Mouse (Mus musculus): Measurements from ENCODE around the gene Kat8. TPM values are rescaled to one million over a fixed set of nuclear protein-coding genes. Genes with fewer than 3 reads are reported as not detected.
"Not testable (repeated sequence)": the region's sequence is repeated elsewhere in the genome, so short reads cannot be mapped to it uniquely, and the experiment has no call there.

The Kat8 gene
- polyA plus RNA-seq, 1 experiment: 47.1 TPM

- H3K9me3 ChIP-seq (replicated peaks; ENCODE audit: control insufficient read depth, insufficient read depth, low read length, poor library complexity, severe bottlenecking): no peaks in the 10 kb centered on the region
- peaks cover 6% of the 10 kb centered on the region for H3K4me1 ChIP-seq (ENCODE audit: control insufficient read depth, insufficient read depth, low read length)
- H3K27me3 ChIP-seq (ENCODE audit: control insufficient read depth, insufficient read depth, low read length, poor library complexity, severe bottlenecking): no peaks in the 10 kb centered on the region
- TF ChIP-seq CTCF (IDR thresholded peaks at IDR 0.05; ENCODE audit: low read depth, low read length) (peak; percentile 90), EP300 (IDR thresholded peaks at IDR 0.05; ENCODE audit: insufficient read depth, low read depth, low read length) (0 out of 2 replicates have a peak, but pooled peaks have one; percentile 62), POLR2A (IDR thresholded peaks at IDR 0.05; ENCODE audit: insufficient read depth, low read length) (peak; percentile 92)
- peak overlapping the region; percentile 81 for H3K4me3 ChIP-seq (ENCODE audit: low read depth, low read length)
- H3K9ac ChIP-seq (ENCODE audit: low read depth, poor library complexity, severe bottlenecking): peak overlapping the region; percentile 85
- H3K36me3 ChIP-seq (ENCODE audit: control insufficient read depth, insufficient read depth, low read length, poor library complexity, severe bottlenecking): no peaks in the 10 kb centered on the region
- 0 out of 2 replicates have a peak overlapping the region, but pooled peaks have one; percentile 2 for H3K27ac ChIP-seq (ENCODE audit: insufficient read depth, low read length)
These were observed 22.9 kb downstream of the Kat8 start for GRCm38 (mm10) chr7:127935028-127935722.

GRCm38 (mm10) chr7:127935748-127936159 lies 23.4 kb downstream of the Kat8 start:
- TF ChIP-seq POLR2A (IDR thresholded peaks at IDR 0.05; ENCODE audit: insufficient read depth, low read length) (no peak), EP300 (IDR thresholded peaks at IDR 0.05; ENCODE audit: insufficient read depth, low read depth, low read length) (no peak), CTCF (IDR thresholded peaks at IDR 0.05; ENCODE audit: low read depth, low read length) (no peak)
- Histone ChIP-seq H3K27me3 (ENCODE audit: control insufficient read depth, insufficient read depth, low read length, poor library complexity, severe bottlenecking) (no peaks in the 10 kb centered on the region), H3K9me3 (replicated peaks; ENCODE audit: control insufficient read depth, insufficient read depth, low read length, poor library complexity, severe bottlenecking) (no peaks in the 10 kb centered on the region), H3K4me1 (ENCODE audit: control insufficient read depth, insufficient read depth, low read length) (peaks cover 2% of the 10 kb centered on the region), H3K4me3 (ENCODE audit: low read depth, low read length) (peak overlapping the region; percentile 81), H3K9ac (ENCODE audit: low read depth, poor library complexity, severe bottlenecking) (peak overlapping the region; percentile 85), H3K36me3 (ENCODE audit: control insufficient read depth, insufficient read depth, low read length, poor library complexity, severe bottlenecking) (no peaks in the 10 kb centered on the region), H3K27ac (ENCODE audit: insufficient read depth, low read length) (no peak overlapping the region)

GRCm38 (mm10) chr7:127936216-127936884 lies 24.0 kb downstream of the Kat8 start:
- Histone ChIP-seq H3K4me3 (ENCODE audit: low read depth, low read length) (peak overlapping the region; percentile 81), H3K9me3 (replicated peaks; ENCODE audit: control insufficient read depth, insufficient read depth, low read length, poor library complexity, severe bottlenecking) (no peaks in the 10 kb centered on the region), H3K4me1 (ENCODE audit: control insufficient read depth, insufficient read depth, low read length) (peaks cover 2% of the 10 kb centered on the region), H3K9ac (ENCODE audit: low read depth, poor library complexity, severe bottlenecking) (peak overlapping the region; percentile 85), H3K27ac (ENCODE audit: insufficient read depth, low read length) (no peak overlapping the region), H3K27me3 (ENCODE audit: control insufficient read depth, insufficient read depth, low read length, poor library complexity, severe bottlenecking) (no peaks in the 10 kb centered on the region), H3K36me3 (ENCODE audit: control insufficient read depth, insufficient read depth, low read length, poor library complexity, severe bottlenecking) (no peaks in the 10 kb centered on the region)
- no peak for TF ChIP-seq POLR2A (IDR thresholded peaks at IDR 0.05; ENCODE audit: insufficient read depth, low read length)
- no peak for TF ChIP-seq CTCF (IDR thresholded peaks at IDR 0.05; ENCODE audit: low read depth, low read length)
- no peak for TF ChIP-seq EP300 (IDR thresholded peaks at IDR 0.05; ENCODE audit: insufficient read depth, low read depth, low read length)

GRCm38 (mm10) chr7:127942097-127942496 lies 29.8 kb downstream of the Kat8 start:
- not testable (repeated sequence) for H3K4me3 ChIP-seq (ENCODE audit: low read depth, low read length); H3K27ac ChIP-seq (ENCODE audit: insufficient read depth, low read length); H3K9ac ChIP-seq (ENCODE audit: low read depth, poor library complexity, severe bottlenecking); H3K4me1 ChIP-seq (ENCODE audit: control insufficient read depth, insufficient read depth, low read length); H3K27me3 ChIP-seq (ENCODE audit: control insufficient read depth, insufficient read depth, low read length, poor library complexity, severe bottlenecking); H3K36me3 ChIP-seq (ENCODE audit: control insufficient read depth, insufficient read depth, low read length, poor library complexity, severe bottlenecking); H3K9me3 ChIP-seq (replicated peaks; ENCODE audit: control insufficient read depth, insufficient read depth, low read length, poor library complexity, severe bottlenecking)

- TF ChIP-seq EP300 (IDR thresholded peaks at IDR 0.05; ENCODE audit: insufficient read depth, low read depth, low read length): no peak
- no peak for TF ChIP-seq CTCF (IDR thresholded peaks at IDR 0.05; ENCODE audit: low read depth, low read length)
- TF ChIP-seq POLR2A (IDR thresholded peaks at IDR 0.05; ENCODE audit: insufficient read depth, low read length): no peak
- peak overlapping the region; percentile 35 for H3K4me3 ChIP-seq (ENCODE audit: low read depth, low read length)
These were observed 32.3 kb downstream of the Kat8 start for GRCm38 (mm10) chr7:127944614-127945013.

GRCm38 (mm10) chr7:127946470-127947023 lies 34.2 kb downstream of the Kat8 start, which contains the start of gene Prss36:
Prss36 (minus strand) TSS chr7:127946725.
- TF ChIP-seq CTCF (IDR thresholded peaks at IDR 0.05; ENCODE audit: low read depth, low read length) (no peak), POLR2A (IDR thresholded peaks at IDR 0.05; ENCODE audit: insufficient read depth, low read length) (no peak), EP300 (IDR thresholded peaks at IDR 0.05; ENCODE audit: insufficient read depth, low read depth, low read length) (no peak)
- Histone ChIP-seq H3K27ac (ENCODE audit: insufficient read depth, low read length) (no peak within 1 kb of the TSS), H3K36me3 (ENCODE audit: control insufficient read depth, insufficient read depth, low read length, poor library complexity, severe bottlenecking) (no peaks in the 10 kb centered on the region), H3K9me3 (replicated peaks; ENCODE audit: control insufficient read depth, insufficient read depth, low read length, poor library complexity, severe bottlenecking) (no peaks in the 10 kb centered on the region), H3K27me3 (ENCODE audit: control insufficient read depth, insufficient read depth, low read length, poor library complexity, severe bottlenecking) (no peaks in the 10 kb centered on the region), H3K4me3 (ENCODE audit: low read depth, low read length) (no peak within 1 kb of the TSS), H3K4me1 (ENCODE audit: control insufficient read depth, insufficient read depth, low read length) (peaks cover 6% of the 10 kb centered on the region), H3K9ac (ENCODE audit: low read depth, poor library complexity, severe bottlenecking) (no peak within 1 kb of the TSS)

More at GRCm38 (mm10) chr7:127944614-127945013, 32.3 kb downstream of the Kat8 start:
- Histone ChIP-seq H3K9me3 (replicated peaks; ENCODE audit: control insufficient read depth, insufficient read depth, low read length, poor library complexity, severe bottlenecking) (no peaks in the 10 kb centered on the region), H3K27ac (ENCODE audit: insufficient read depth, low read length) (no peak overlapping the region), H3K9ac (ENCODE audit: low read depth, poor library complexity, severe bottlenecking) (peak overlapping the region; percentile 24), H3K4me1 (ENCODE audit: control insufficient read depth, insufficient read depth, low read length) (peaks cover 6% of the 10 kb centered on the region), H3K27me3 (ENCODE audit: control insufficient read depth, insufficient read depth, low read length, poor library complexity, severe bottlenecking) (no peaks in the 10 kb centered on the region), H3K36me3 (ENCODE audit: control insufficient read depth, insufficient read depth, low read length, poor library complexity, severe bottlenecking) (no peaks in the 10 kb centered on the region)
